Mouse (Mus musculus): Measurements from ENCODE around the gene Nol4l. TPM values are rescaled to one million over a fixed set of nuclear protein-coding genes. Genes with fewer than 3 reads are reported as not detected.
A peak's percentile ranks its signal among the peaks of the same experiment; 100 is the strongest.

Gene Nol4l
- polyA plus RNA-seq, 1 experiment from 2014 or later = 32.1 TPM

GRCm38 (mm10) chr2:153558464-153558863 is 28.7 kb upstream of the Nol4l start:
- no peak for ATAC-seq
- no peak overlapping the region for H3K27ac ChIP-seq
- H3K4me1 ChIP-seq = peaks cover 25% of the 10 kb centered on the region
- no peaks in the 10 kb centered on the region for H3K36me3 ChIP-seq (ENCODE audit: poor library complexity, severe bottlenecking)
- WGBS = 69% methylated on average over 6 of the region's 6 CpGs
- no peak overlapping the region for H3K4me2 ChIP-seq
- H3K27me3 ChIP-seq = no peaks in the 10 kb centered on the region
- no peak overlapping the region for H3K9ac ChIP-seq
- H3K9me3 ChIP-seq (replicated peaks) = no peaks in the 10 kb centered on the region
- no peak overlapping the region for H3K4me3 ChIP-seq

DNA sequence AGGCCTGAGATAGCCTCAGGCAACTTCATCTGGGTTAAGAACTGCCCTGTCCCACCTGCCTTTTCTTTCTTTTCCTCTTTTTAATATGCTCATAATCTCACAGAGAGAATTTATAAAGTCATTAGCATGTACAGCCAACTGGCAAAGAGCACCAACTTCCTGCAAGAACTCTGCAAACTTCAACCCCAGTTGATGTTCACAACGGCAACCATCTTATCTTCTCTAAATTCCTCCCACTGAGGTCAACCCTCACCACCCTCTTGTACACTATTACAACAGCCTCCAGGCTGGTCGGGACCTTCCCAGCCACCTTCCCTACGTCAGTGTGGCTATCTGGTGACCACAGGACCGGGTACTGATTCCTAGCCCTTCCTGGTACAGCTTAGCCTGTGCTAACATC is 27.5 kb upstream of the Nol4l start:
- H3K4me1 ChIP-seq = peaks cover 25% of the 10 kb centered on the region
- no peaks in the 10 kb centered on the region for H3K9me3 ChIP-seq (replicated peaks)
- H3K27me3 ChIP-seq = no peaks in the 10 kb centered on the region
- H3K4me3 ChIP-seq = no peak overlapping the region
- no peak overlapping the region for H3K9ac ChIP-seq
- WGBS = 86% methylated on average over 4 of the region's 4 CpGs
- H3K27ac ChIP-seq = no peak overlapping the region
- ATAC-seq = no peak
- H3K4me2 ChIP-seq = no peak overlapping the region
- H3K36me3 ChIP-seq (ENCODE audit: poor library complexity, severe bottlenecking) = no peaks in the 10 kb centered on the region

GRCm38 (mm10) chr2:153556208-153556607 is 26.4 kb upstream of the Nol4l start:
- no peak overlapping the region for H3K27ac ChIP-seq
- H3K27me3 ChIP-seq = no peaks in the 10 kb centered on the region
- peaks cover 19% of the 10 kb centered on the region for H3K4me1 ChIP-seq
- no peaks in the 10 kb centered on the region for H3K9me3 ChIP-seq (replicated peaks)
- ATAC-seq = no peak
- no peak overlapping the region for H3K4me2 ChIP-seq
- no peak overlapping the region for H3K9ac ChIP-seq
- no peak overlapping the region for H3K4me3 ChIP-seq
- WGBS = 78% methylated on average over 9 of the region's 9 CpGs
- H3K36me3 ChIP-seq (ENCODE audit: poor library complexity, severe bottlenecking) = no peaks in the 10 kb centered on the region

DNA sequence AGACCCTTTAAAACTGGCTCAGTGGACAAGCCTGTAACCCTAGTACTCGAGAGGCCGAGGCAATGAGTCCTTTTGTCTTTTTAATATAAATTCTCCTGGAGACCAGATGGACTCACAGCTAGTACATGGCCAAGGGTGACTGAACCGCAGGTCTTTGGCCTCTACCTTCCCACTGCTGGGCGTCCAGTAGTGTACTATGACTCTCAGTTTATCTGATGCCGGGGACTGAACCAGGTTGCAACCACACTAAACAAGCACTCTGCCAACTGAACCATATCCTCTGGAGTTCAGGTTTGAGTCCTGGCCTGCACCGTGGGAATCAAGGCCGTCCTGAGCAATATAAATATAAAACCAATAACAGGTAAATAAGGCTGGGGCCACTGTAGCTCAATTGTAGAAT is 24.8 kb upstream of the Nol4l start:
- H3K9ac ChIP-seq = no peak overlapping the region
- H3K4me1 ChIP-seq = peaks cover 3% of the 10 kb centered on the region
- no peak overlapping the region for H3K4me2 ChIP-seq
- H3K4me3 ChIP-seq = no peak overlapping the region
- H3K36me3 ChIP-seq (ENCODE audit: poor library complexity, severe bottlenecking) = no peaks in the 10 kb centered on the region
- H3K27me3 ChIP-seq = no peaks in the 10 kb centered on the region
- ATAC-seq = no peak
- no peak overlapping the region for H3K27ac ChIP-seq
- H3K9me3 ChIP-seq (replicated peaks) = no peaks in the 10 kb centered on the region
- 86% methylated on average over 7 of the region's 7 CpGs for WGBS

DNA sequence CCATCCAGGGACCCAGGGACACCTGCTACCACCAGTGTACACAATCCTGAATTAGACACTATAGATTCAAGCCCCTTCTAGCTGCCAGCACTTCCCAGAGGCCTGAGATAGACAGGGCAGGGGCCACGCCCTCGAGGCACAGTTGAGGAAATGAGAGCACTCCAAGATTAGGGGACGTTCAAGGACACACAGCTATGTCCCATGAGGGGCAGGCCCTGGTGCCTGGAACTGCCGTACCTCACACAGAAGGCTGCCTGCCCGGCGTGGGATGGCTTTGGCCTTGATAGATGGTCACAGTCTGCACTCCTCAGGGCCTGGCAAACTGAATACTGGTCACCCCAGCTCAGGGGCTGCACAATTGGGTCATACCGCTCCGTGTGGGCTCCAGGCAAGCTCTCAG is 19.7 kb upstream of the Nol4l start:
- no peak for ATAC-seq
- 77% methylated on average over 8 of the region's 8 CpGs for WGBS
- Histone ChIP-seq H3K9me3 (replicated peaks) (no peaks in the 10 kb centered on the region), H3K4me2 (no peak overlapping the region), H3K4me1 (peaks cover 31% of the 10 kb centered on the region), H3K9ac (no peak overlapping the region), H3K27ac (no peak overlapping the region), H3K36me3 (ENCODE audit: poor library complexity, severe bottlenecking) (no peaks in the 10 kb centered on the region), H3K27me3 (no peaks in the 10 kb centered on the region; the same call in 1 of the 2 replicates), H3K4me3 (no peak overlapping the region)

GRCm38 (mm10) chr2:153548221-153548923 is 18.6 kb upstream of the Nol4l start:
- H3K4me2 ChIP-seq = peak overlapping the region; percentile 19; the same call in 1 of the 2 replicates
- peak; percentile 57 for ATAC-seq

DNA sequence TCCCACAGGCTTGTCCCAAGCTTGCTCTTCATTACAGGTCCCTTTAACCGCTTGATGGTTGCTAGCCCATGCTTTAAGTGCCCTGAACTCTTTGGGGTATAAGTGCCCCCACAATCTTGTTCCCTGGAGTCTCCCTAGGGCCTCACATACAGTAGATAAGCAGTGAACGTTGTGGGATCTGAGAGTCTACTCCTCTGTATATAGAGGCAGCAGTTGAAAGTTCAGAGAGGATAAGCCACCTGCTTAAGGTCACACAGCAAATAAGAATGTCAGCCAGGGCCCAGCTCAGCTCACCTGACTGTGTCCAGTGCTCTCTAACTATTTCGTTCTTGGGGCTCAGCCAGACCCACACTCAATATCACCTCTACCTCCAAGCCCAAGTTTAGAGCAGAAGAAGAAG is 17.9 kb upstream of the Nol4l start:
- H3K36me3 ChIP-seq (ENCODE audit: poor library complexity, severe bottlenecking) = no peaks in the 10 kb centered on the region
- 87% methylated on average over 3 of the region's 3 CpGs for WGBS
- no peaks in the 10 kb centered on the region; the same call in 1 of the 2 replicates for H3K27me3 ChIP-seq
- H3K9ac ChIP-seq = no peak overlapping the region
- H3K4me2 ChIP-seq = no peak overlapping the region
- no peak overlapping the region for H3K27ac ChIP-seq
- ATAC-seq = no peak
- H3K4me1 ChIP-seq = peaks cover 33% of the 10 kb centered on the region
- H3K9me3 ChIP-seq (replicated peaks) = no peaks in the 10 kb centered on the region
- H3K4me3 ChIP-seq = no peak overlapping the region

More at GRCm38 (mm10) chr2:153548221-153548923, 18.6 kb upstream of the Nol4l start:
- Histone ChIP-seq H3K36me3 (ENCODE audit: poor library complexity, severe bottlenecking) (no peaks in the 10 kb centered on the region), H3K9me3 (replicated peaks) (no peaks in the 10 kb centered on the region), H3K27me3 (no peaks in the 10 kb centered on the region; the same call in 1 of the 2 replicates), H3K4me1 (peaks cover 33% of the 10 kb centered on the region), H3K27ac (0 out of 2 replicates have a peak overlapping the region, but pooled peaks have one; percentile 20), H3K9ac (no peak overlapping the region), H3K4me3 (no peak overlapping the region)
- 25% methylated on average over 14 of the region's 14 CpGs for WGBS

- Histone ChIP-seq H3K4me1 (peaks cover 33% of the 10 kb centered on the region), H3K27ac (no peak overlapping the region), H3K36me3 (ENCODE audit: poor library complexity, severe bottlenecking) (no peaks in the 10 kb centered on the region), H3K9ac (no peak overlapping the region), H3K27me3 (no peaks in the 10 kb centered on the region; the same call in 1 of the 2 replicates), H3K4me2 (no peak overlapping the region), H3K4me3 (no peak overlapping the region), H3K9me3 (replicated peaks) (no peaks in the 10 kb centered on the region)
- 67% methylated on average over 4 of the region's 4 CpGs for WGBS
- ATAC-seq = no peak
These were observed 17.2 kb upstream of the Nol4l start for GRCm38 (mm10) chr2:153546972-153547371.

- 44% methylated on average over 5 of the region's 5 CpGs for WGBS
These were observed 16.7 kb upstream of the Nol4l start for GRCm38 (mm10) chr2:153546471-153546870.

GRCm38 (mm10) chr2:153544771-153545170 is 15.0 kb upstream of the Nol4l start:
- no peak overlapping the region for H3K9ac ChIP-seq
- H3K4me2 ChIP-seq = no peak overlapping the region
- WGBS = 78% methylated on average over 4 of the region's 4 CpGs
- H3K36me3 ChIP-seq (ENCODE audit: poor library complexity, severe bottlenecking) = no peaks in the 10 kb centered on the region
- H3K27me3 ChIP-seq = no peaks in the 10 kb centered on the region; the same call in 1 of the 2 replicates
- H3K9me3 ChIP-seq (replicated peaks) = no peaks in the 10 kb centered on the region
- peaks cover 33% of the 10 kb centered on the region for H3K4me1 ChIP-seq
- no peak overlapping the region for H3K27ac ChIP-seq
- ATAC-seq = no peak
- no peak overlapping the region for H3K4me3 ChIP-seq

More at GRCm38 (mm10) chr2:153546471-153546870, 16.7 kb upstream of the Nol4l start:
- ATAC-seq = no peak
- Histone ChIP-seq H3K27me3 (no peaks in the 10 kb centered on the region; the same call in 1 of the 2 replicates), H3K9ac (peak overlapping the region; percentile 16; the same call in 1 of the 2 replicates), H3K9me3 (replicated peaks) (no peaks in the 10 kb centered on the region), H3K4me3 (no peak overlapping the region), H3K4me1 (peaks cover 33% of the 10 kb centered on the region), H3K36me3 (ENCODE audit: poor library complexity, severe bottlenecking) (no peaks in the 10 kb centered on the region), H3K4me2 (no peak overlapping the region), H3K27ac (no peak overlapping the region)

- Histone ChIP-seq H3K36me3 (ENCODE audit: poor library complexity, severe bottlenecking) (no peaks in the 10 kb centered on the region), H3K27me3 (no peaks in the 10 kb centered on the region; the same call in 1 of the 2 replicates), H3K4me2 (no peak overlapping the region), H3K9ac (no peak overlapping the region), H3K4me3 (no peak overlapping the region), H3K9me3 (replicated peaks) (no peaks in the 10 kb centered on the region), H3K27ac (no peak overlapping the region), H3K4me1 (peaks cover 29% of the 10 kb centered on the region)
- WGBS = 80% methylated on average over 8 of the region's 8 CpGs
- no peak for ATAC-seq
These were observed 14.3 kb upstream of the Nol4l start for GRCm38 (mm10) chr2:153543911-153544730.

GRCm38 (mm10) chr2:153542936-153543668 is 13.3 kb upstream of the Nol4l start:
- no peak for ATAC-seq
- Histone ChIP-seq H3K9ac (no peak overlapping the region), H3K36me3 (ENCODE audit: poor library complexity, severe bottlenecking) (no peaks in the 10 kb centered on the region), H3K4me2 (no peak overlapping the region), H3K4me3 (no peak overlapping the region), H3K9me3 (replicated peaks) (no peaks in the 10 kb centered on the region), H3K4me1 (peaks cover 20% of the 10 kb centered on the region), H3K27ac (no peak overlapping the region), H3K27me3 (no peaks in the 10 kb centered on the region)
- 84% methylated on average over 8 of the region's 8 CpGs for WGBS
